Mouse (Mus musculus) 3T3-L1 (cell line): ENCODE results near the gene 6030408B16Rik.

Experiments used
- DNase-seq: peaks from one replicate; pipeline ENCODE4 v3.0.0-alpha.2; 2015; ENCODE audit warnings: low read depth, low spot score

Gene 6030408B16Rik

DNA sequence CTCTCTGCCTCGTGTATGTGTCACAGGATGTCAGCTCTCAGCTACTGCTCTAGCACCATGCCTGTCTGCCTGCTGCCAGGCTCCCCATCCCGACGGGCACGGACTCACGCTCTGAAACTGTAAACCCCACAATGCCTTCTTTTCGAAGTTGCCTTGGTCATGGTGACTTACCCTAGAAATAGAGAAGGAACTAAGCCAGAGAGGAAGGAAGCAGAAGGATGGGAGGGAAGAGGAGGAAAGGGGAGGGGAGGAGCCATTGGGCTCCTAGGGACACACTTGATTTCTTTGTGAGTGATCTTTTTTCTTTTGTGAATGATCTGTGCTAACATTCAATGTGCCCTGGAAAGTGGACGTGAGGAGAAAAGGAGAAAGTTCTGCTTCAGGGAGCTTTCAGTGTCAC, 5.0 kb downstream of the 6030408B16Rik start:
- no peak for DNase-seq

DNA sequence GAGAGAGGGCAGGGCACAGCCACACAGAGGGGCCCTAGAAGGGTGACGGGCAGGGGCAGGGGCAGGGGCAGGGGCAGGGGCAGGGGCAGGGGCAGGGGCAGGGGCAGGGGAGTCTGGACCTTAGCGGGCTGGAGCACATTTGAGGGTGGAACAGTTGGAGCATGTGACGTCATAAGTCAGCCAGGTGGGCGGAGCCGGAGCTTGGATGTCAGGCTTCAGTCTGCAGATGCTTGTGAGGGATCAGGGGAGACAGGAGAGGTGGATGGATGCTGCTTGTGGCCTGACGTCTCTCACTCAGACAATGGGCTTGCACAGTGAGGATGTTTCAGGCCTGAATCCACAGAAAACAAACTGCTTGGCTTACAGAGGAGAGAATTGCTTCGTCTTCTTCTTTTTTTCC, 5.5 kb downstream of the 6030408B16Rik start:
- no peak for DNase-seq

DNA sequence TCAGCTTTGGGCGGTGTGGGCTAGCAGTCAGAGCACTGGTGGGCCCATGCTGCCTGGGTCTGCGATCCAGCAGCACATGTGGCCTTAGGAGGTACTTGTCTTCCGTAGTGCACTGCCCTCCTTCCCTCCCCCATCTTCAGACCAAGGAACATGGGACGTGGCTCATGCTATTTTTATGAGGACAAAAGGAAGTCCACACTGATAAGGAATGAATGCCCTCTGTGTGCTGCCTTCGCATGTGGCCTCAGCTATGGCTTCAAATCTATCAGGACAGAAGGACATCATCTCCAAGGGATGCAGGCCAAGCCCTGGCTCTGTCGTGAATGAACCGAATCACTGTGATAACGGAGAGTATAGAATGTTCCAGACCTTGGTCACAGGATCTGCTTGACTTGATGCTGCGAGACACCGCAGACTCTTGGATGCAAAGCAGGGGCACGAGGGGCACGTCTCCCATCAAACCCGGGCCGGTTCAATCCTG, 6.5 kb downstream of the 6030408B16Rik start:
- DNase-seq, result no peak

DNA sequence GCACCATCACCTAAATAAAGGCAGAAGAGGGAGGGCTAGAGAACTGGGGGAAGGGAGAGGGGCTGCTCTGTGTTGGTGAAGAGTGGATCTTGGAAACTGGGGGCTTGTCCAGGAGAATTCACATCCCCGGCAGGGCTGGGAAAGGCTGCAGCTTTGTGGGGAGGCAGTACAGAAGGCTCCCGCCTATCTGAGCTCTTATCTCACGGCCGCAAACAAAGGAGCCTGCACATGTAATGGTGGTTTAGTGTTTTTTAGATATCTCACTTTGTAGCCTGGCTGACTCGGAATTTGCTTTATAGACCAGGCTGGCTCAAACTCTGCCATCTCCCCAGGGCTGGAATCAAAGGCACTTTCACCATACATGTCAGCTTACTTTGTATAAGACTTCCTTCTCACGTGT, 7.1 kb downstream of the 6030408B16Rik start:
- no peak for DNase-seq

DNA sequence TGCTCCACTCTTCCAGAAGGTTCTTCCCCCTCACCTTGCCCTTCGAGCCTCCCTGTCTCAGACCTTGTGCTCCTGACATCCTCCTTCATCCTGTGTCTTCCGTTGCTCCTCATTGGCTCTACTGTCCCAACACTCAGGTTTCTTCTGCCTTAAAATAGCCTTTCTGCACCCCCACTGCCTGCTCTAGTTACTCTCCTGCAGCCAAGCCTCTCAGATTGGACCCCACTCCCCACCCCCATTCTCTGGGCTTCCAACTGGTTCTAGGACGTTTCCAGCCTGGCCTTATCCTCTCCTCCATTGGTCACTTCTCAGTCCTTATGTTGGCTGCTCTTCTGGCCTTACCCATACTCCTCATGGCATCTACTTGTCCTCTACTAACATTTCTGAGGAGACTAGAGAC, 9.2 kb downstream of the 6030408B16Rik start:
- DNase-seq, result no peak

DNA sequence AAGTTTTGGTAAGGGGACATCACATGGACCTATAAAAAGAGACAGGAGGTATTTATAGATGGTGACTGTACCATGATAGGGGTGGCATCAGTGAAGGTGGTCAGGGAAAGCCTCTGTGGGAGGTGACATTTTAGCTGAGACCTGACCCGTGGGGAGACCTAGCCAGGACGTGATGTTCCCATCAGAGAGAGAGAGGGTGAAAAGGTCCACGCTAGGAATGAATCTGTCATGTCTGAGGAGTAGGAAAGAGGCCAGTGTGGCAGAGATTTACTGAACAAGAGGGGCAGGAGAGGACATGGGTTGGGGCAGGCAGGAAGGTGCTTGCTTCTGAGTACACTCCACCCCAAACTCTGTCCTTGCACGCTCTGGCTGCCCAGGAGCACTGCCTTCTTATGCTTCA, 10.8 kb downstream of the 6030408B16Rik start:
- no peak for DNase-seq

DNA sequence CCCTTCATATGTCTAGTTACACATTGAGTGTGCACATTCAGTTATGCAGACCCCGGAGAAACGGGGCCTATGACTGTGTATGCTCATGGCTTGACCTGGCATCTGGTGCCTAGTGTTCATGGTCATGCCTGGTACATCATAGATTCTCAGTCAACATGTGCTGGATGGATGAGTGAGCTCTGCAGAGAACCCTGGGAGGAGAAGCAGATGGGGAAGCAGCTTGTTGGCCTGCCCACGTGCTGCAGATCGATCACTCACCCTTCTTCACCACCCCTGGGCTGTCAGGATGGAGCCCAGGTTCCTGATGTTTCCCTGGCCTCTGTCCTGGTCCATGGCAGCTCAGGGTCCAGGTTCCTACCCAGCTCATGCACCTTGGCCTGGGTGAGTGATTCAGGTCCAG, 13.4 kb downstream of the 6030408B16Rik start:
- no peak for DNase-seq

DNA sequence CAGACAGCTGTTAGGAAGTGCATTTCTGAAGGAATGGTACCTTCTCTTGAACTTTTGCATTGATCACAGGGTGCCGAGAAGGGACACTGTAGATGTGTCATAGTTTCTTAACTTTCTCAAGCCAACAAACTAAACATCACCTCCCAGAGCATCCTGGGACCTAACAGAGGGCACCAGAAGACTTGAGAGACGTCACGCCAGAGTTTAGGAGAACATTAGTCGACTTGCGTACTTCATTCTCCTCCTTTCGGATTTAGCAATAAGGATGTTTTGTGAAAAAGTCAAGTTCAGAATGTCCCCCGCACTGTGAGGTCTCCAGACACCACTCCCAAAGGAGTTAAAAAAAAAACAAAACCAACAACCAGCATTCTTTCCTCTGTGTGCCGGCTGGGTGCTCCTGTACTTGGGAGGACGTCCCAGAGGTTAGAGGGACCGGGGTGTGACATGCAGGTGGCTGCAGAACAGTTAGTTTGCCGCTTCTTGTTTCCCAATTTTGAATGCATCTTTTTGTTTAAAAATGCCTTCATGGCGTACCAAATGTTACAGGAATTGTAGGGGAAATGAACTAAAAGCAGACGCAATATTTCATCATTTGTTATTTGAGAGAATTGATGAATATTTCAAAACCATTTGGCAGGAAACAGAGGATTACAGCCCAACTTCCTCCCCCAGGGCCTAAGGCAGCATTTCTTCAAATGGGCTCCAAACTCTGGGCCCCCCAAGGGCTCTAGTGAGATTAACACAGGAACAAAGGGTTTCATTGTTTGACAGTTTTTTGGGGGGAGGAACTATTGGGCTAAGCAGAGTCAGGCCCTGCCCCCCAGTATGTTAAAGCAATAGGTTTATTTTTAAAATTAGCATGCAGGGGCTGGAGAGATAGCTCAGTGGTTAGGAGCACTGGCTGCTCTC, 15.7 kb downstream of the 6030408B16Rik start:
- DNase-seq, result peak; percentile 48

DNA sequence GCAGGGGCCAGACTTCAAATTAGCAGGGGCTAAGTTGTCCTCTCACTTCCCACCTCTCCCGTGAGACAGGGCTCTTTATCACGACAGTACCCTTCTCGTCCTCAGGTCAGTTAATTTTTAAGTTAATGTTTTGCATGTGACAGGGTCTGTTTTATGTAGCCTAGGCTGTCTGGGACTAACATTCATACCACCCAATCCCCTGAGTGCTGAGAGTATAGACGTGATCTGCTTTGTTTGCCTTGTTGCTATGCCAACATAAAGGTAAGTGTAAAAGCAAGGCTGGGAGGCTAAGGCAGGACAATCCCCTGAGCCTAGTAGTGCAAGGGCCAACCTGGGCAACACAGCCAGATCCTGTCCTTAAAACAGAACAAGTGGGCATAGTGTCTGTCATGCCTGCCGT, 16.5 kb downstream of the 6030408B16Rik start:
- no peak for DNase-seq

DNA sequence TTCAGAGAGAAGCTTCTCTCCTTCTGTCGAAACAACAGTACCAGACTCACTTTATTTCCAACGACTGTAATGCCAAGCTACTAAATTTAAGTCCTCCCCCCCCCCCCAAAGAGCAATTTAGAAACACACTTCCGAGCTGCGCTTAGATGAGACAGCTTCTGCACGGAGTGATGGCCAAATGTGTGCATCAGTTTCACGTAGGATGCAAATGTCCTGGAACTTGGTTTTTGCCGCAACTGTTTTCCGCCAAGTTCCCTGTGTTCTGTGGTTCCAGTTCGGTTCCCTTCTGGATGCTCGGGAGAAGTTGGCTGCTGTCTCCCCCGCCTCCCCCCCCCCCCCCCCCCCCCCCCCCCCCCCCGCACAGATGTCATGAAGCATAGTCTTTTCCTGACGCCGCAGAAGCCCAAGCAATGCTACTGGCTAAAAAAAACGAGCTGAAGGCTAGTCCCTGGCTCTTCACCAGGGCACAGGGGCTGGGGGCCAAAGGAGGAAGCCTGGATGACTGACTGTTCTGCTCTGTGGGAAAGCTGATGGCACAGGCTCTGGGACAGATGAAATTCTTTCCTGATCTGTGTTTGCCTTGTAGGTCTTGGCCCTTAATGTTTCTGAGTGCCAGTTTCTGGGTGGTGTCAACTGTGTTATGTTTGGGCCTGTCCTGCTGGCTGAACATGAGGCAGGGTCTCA, 18.2 kb downstream of the 6030408B16Rik start:
- DNase-seq, result no peak

DNA sequence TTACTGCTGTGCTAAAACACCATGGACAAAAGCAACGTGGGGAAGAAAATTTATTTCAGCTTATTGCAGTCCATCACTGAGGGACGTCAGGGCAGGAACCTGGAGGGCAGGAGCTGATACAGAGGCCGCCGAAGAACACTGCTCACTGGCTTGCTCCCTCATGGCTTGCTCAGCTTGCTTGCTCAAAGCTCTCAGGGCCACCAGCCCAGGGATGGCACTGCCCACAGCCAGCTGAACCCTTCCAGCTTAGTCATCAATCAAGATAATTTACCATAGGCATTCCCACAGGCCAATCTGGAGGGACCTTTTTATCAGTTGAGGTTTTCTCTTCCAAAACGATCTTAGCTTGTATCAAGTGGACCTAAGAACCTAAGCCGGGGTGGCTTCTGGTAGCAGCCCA, 19.0 kb downstream of the 6030408B16Rik start:
- DNase-seq, result no peak

DNA sequence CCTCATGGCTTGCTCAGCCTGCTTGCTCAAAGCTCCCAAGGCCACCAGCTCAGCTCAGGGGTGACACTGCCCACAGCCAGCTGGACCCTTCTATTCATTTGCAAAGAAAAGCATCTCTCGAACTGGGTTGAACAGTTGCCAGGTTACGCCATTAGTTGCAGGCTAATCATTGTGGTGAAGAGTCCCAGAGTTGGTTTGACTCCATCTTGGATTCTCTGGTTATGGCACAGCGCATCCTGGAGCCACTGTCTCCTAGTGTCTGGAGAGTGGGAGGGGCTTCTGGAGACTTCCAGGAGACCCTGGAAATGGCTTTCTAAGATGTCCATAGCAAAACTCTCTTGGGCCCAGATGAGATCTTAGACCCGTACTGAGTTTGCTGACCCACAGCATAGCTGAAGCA, 22.4 kb downstream of the 6030408B16Rik start:
- DNase-seq, result no peak

DNA sequence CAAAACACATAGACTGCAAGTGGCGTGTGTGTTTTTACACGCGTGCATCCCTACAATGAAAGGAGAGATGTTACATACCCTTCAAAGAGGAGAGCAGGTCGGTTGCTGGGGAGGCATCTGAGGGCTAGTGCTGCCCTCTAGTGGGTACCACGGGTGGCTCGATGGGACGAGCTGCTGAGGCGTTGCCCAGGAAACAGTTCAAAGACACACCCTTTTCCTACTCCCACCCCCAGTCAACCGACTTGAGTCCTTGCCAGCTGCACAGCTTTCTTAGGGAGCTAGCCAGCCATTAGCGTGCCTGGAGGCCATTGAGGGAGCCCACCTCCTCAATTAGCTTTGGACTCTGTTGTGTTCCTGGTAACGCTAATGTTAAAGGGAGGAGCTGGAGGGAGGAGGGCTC, 22.8 kb downstream of the 6030408B16Rik start:
- DNase-seq, result peak; percentile 95

DNA sequence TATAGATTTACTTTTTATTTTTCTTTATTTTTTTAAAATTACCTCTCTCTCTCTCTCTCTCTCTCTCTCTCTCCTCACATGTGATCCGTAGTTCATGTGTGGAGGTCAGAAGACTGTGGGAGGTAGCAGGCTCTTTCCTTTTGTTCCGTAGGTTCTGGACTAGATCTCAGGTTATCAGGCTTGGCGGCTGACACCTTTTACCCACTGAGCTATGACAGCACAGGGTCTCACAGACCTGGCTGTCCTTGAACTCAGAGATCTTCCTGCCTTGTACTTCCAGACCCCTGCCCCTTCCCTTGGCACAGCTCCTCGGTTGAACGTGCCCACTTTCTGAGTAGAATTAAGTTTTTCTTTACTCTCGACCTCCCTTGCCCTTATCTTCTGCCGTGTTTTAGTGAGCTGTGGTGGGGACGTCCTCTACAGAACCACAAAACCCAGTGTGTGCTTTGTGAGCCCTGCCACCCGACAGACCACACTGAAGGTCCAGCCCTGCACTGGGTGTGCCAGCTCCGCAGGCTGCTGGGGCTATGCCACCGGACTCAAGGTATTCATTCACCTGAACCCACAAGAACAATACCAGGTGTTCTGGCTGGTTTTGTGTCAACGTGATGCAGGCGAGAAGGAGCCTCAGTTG, 23.4 kb downstream of the 6030408B16Rik start:
- no peak for DNase-seq

DNA sequence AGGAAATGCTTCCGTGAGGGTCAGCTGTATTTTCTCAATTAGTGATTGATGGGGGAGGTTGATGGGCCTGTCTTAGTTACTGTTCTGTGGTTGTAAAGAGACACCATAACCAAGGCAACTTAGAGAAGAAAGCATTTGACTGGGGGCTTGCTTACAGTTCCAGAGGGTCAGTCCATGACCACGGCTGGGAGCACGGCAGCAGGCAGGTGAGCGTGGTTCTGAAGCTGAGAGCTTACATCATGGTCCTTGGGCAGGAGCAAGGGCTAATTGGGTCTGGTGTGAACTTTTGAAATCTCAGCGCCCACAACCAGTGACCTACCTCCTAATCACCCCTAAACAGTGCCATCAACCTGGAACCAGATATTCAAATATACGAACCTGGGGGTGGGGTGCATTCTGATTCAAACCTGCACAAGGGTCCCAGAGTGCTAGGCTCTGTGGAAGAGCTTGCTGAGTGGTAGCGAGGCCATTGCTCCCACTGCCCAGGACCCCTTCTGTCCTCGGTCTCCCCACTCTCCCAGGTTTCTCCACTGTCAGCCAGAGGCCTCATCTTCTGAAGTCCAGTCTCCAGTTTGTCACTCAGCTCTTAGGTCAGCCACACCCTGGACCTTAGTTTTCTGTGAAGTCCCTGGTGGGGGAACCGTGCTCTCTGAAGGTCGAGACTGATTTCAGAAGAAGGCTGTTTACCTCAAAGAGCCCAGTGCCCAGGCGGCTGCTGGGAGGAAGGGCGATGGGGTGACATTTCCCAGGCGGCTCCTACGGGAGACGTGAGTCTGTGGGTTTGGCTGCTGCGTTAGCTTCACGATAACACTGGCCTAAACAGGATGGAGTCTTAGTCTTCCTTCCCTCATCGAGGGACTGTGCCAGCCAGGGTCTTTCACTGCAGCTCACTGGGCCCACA, 24.2 kb downstream of the 6030408B16Rik start:
- no peak for DNase-seq

DNA sequence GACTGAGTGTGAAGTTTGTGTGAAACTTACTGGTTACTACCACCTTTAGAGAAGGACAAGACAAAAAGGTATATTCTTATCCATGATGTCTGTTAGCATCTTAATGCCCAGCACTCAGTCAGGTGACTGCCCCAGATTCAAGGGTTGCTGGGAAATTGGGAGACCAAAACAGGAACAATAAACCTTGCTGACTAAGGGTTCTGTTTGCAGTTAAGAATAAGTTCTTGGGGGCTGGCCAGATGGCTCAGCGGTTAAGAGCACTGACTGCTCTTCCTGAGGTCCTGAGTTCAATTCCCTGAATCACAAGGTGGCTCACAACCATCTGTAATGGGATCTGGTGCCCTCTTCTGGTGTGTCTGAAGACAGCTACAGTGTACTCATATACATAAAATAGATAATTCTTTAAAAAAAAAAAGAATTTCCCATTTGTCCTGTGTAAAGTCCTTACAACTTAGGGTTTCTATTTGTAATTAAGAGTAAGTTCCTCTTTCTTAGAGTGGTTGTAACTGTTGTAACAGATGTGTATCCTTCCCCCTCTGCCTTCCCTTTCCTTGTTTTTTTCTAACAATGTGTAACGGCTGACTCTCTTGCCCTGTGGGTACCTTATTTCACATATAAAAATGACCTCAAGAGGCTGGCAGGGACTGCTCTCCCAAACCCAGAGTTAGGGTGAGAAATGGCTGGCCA, 24.9 kb downstream of the 6030408B16Rik start:
- DNase-seq, result no peak

DNA sequence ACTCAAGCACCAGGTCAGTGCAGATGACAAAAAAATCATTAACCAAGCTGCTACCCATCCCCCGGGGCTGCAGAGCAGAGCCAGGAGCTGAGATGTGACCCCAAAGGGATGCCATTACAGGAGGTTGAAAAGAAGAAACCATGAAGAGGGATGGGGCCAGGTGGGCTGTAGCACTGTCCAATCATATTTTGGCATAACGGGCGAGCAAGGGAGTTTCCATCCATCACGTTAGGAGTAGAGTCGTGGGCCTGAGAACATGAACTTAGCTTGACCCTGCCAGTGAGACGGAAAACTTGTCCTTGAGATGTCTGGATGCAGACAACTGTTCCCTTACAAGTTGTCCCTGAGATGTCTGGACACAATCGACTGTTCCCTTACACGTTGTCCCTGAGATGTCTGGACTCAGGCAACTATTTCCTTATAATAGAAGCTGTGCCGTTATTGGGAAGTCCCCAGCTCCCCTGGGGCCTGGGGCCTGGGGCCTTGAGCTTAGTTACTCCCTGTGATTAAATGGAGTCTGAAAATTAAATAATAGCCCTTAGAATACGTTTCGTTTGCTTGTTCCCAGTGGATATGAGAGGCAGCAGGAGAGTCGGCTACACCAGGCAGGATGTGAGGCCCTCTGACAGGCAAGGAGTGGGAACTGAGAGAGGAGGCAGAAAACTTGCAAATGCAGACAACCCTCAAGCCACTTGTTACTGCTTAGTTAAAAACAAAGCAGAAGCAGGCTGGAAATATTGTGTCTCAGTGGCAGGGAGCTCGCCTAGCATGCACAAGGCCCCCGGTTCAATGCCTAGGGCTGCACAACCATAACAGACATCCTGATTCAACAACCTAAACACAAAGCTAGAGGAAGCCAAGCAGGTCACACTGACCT, 26.1 kb downstream of the 6030408B16Rik start:
- no peak for DNase-seq

DNA sequence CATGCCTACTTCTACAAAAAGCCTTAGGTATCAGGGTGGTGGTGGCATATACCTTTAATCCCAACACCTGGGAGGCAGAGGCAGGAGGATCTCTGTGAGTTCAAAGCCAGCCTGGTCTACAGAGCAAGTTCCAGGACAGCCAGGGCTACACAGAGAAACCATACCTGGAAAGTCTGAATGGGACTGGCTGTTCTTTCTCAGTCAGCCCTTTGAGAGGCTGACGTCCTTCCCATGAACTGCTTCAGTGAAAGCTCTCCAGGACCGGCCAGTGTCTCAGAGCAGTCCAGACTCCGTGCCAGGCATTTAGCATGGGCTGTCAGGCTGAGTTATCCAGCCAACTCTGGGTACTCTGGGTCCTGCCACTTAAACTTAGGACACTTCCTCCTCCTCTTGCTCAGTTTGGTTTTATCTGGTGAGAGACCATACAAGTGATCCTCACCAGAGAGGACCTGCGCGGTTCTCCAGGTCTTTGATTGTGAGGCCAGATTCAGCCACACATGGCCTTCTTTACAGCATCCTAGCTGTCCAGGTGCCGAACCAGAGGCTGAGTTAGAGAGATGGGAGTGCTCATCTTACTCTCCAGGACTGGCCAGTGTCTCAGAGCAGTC, 27.1 kb downstream of the 6030408B16Rik start:
- no peak for DNase-seq

DNA sequence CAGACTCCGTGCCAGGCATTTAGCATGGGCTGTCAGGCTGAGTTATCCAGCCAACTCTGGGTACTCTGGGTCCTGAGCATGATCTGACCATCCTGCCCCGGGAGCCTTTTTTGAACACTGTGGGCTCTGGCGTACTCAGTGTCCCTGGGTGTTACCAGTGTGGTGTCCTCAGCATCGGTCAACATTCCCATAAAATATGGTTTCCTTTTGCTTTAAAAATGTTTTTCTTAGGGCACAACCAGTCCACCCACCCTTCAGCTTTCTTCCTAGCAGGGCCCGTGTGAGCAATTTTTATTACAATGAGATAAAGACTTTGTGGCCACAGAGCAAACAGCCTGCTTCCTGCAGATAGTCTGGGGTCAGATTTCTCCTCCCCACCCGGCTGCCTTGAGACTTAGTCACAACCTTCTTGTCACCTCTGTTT, 27.6 kb downstream of the 6030408B16Rik start:
- peak; percentile 69 for DNase-seq
